Mouse (Mus musculus) midbrain, embryonic 16.5 days (tissue): ENCODE results near the gene Dusp14. TPM values are rescaled to one million over a fixed set of nuclear protein-coding genes. Genes with fewer than 3 reads are reported as not detected.

Experiments used
- ATAC-seq: fragments of 200-750 bp; cut with Nextera tagmentation; 2 replicates; pipeline ENCODE4 v1.8.0; 2017; ENCODE audit warnings: moderate TSS enrichment
- H3K27ac ChIP-seq: fragments of 300-500 bp; sonication (generic); 2 replicates; pipeline ENCODE4 v1.5.1; 2014; ENCODE audit warnings: mild to moderate bottlenecking, low read length, mixed read lengths
- H3K27me3 ChIP-seq: fragments of 300-500 bp; sonication (generic); 2 replicates; pipeline ENCODE4 v1.6.1; 2014; ENCODE audit warnings: low read depth, low read length, mixed read lengths; ENCODE audit not compliant: control insufficient read depth, insufficient read depth
- H3K36me3 ChIP-seq: fragments of 300-500 bp; sonication (generic); 2 replicates; pipeline ENCODE4 v1.6.1; 2014; ENCODE audit warnings: mild to moderate bottlenecking, low read length, moderate library complexity, mixed read lengths; ENCODE audit not compliant: control insufficient read depth, insufficient read depth
- H3K4me1 ChIP-seq: fragments of 300-500 bp; sonication (generic); 2 replicates; pipeline ENCODE4 v1.6.1; 2014; ENCODE audit warnings: mild to moderate bottlenecking, low read length, mixed read lengths; ENCODE audit not compliant: control insufficient read depth, insufficient read depth
- H3K4me2 ChIP-seq: fragments of 300-500 bp; sonication (generic); 2 replicates; pipeline ENCODE4 v1.6.1; 2014; ENCODE audit warnings: mild to moderate bottlenecking, low read length, mixed read lengths
- H3K4me3 ChIP-seq: fragments of 300-500 bp; sonication (generic); 2 replicates; pipeline ENCODE4 v1.5.1; 2014; ENCODE audit warnings: low read depth, mild to moderate bottlenecking, low read length, moderate library complexity, mixed read lengths
- H3K9ac ChIP-seq: fragments of 300-500 bp; sonication (generic); 2 replicates; pipeline ENCODE4 v1.6.1; 2014; ENCODE audit warnings: low read depth, low read length, mixed read lengths
- H3K9me3 ChIP-seq: fragments of 300-500 bp; sonication (generic); replicated peaks from 2 replicates; pipeline ENCODE4 v1.6.1; 2014; ENCODE audit warnings: mild to moderate bottlenecking, low read length, mixed read lengths; ENCODE audit not compliant: control insufficient read depth, poor library complexity, severe bottlenecking
- WGBS: fragments of 180-500 bp; shearing (Covaris S2); extraction: QIAGEN DNeasy Blood & Tissue Kit; methylation state at CpG from one replicate; pipeline ENCODE4 v1.1.7; 2014; 5-methylcytosine and 5-hydroxymethylcytosine counted together
- polyA plus RNA-seq: library from polyadenylated mRNA; unstranded; fragments of >200 nt; fragmentation: Nextera tagmentation; extraction: Ambion mirVana; gene quantifications from 2 replicates; pipeline ENCODE4 v1.2.1, GENCODE M21; 2015

The Dusp14 gene
- polyA plus RNA-seq, 1 experiment from 2014 or later: 11.8 TPM

GRCm38 (mm10) chr11:84072904-84073651, 4.0 kb upstream of the Dusp14 start:
- ATAC-seq: no peak
- Histone ChIP-seq H3K4me2 (no peak overlapping the region), H3K9me3 (no peaks in the 10 kb centered on the region), H3K27ac (no peak overlapping the region), H3K36me3 (no peaks in the 10 kb centered on the region), H3K4me3 (no peak overlapping the region), H3K4me1 (peaks cover 4% of the 10 kb centered on the region; the same call in 1 of the 2 replicates), H3K9ac (no peak overlapping the region), H3K27me3 (peaks cover 12% of the 10 kb centered on the region)
- WGBS: 58% methylated on average over 9 of the region's 9 CpGs

- H3K9me3 ChIP-seq: no peaks in the 10 kb centered on the region
- peak overlapping the region; percentile 66 for H3K9ac ChIP-seq
- ATAC-seq: peak; percentile 72; the same call in 1 of the 2 replicates
- no peaks in the 10 kb centered on the region for H3K36me3 ChIP-seq
- no peak overlapping the region for H3K27ac ChIP-seq
- H3K27me3 ChIP-seq: peaks cover 23% of the 10 kb centered on the region
- H3K4me2 ChIP-seq: peak overlapping the region; percentile 86
- 2% methylated on average over 63 of the region's 63 CpGs for WGBS
- peaks cover 12% of the 10 kb centered on the region; the same call in 1 of the 2 replicates for H3K4me1 ChIP-seq
- H3K4me3 ChIP-seq: peak overlapping the region; percentile 61
Observed at GRCm38 (mm10) chr11:84068191-84069033, 649 bp downstream of the Dusp14 start.

- no peak overlapping the region for H3K27ac ChIP-seq
- H3K4me2 ChIP-seq: peak overlapping the region; percentile 86
- peak overlapping the region; percentile 61 for H3K4me3 ChIP-seq
- H3K27me3 ChIP-seq: peaks cover 23% of the 10 kb centered on the region
- H3K36me3 ChIP-seq: no peaks in the 10 kb centered on the region
- peaks cover 12% of the 10 kb centered on the region; the same call in 1 of the 2 replicates for H3K4me1 ChIP-seq
- H3K9ac ChIP-seq: peak overlapping the region; percentile 66
- no peaks in the 10 kb centered on the region for H3K9me3 ChIP-seq
- WGBS: 2% methylated on average over 21 of the region's 21 CpGs
- peak; percentile 42; the same call in 1 of the 2 replicates for ATAC-seq
Observed at GRCm38 (mm10) chr11:84067720-84068190, 1.3 kb downstream of the Dusp14 start.

GRCm38 (mm10) chr11:84066927-84067645, 2.0 kb downstream of the Dusp14 start:
- Histone ChIP-seq H3K4me3 (peak overlapping the region; percentile 16; the same call in 1 of the 2 replicates), H3K4me1 (peaks cover 12% of the 10 kb centered on the region; the same call in 1 of the 2 replicates), H3K4me2 (peak overlapping the region; percentile 86), H3K9ac (peak overlapping the region; percentile 51), H3K27ac (no peak overlapping the region), H3K27me3 (peaks cover 23% of the 10 kb centered on the region), H3K9me3 (no peaks in the 10 kb centered on the region), H3K36me3 (no peaks in the 10 kb centered on the region)
- WGBS: 7% methylated on average over 18 of the region's 18 CpGs
- no peak for ATAC-seq

- no peak overlapping the region for H3K9ac ChIP-seq
- peaks cover 23% of the 10 kb centered on the region for H3K27me3 ChIP-seq
- no peak overlapping the region for H3K27ac ChIP-seq
- no peaks in the 10 kb centered on the region for H3K36me3 ChIP-seq
- H3K4me2 ChIP-seq: peak overlapping the region; percentile 25
- no peak overlapping the region for H3K4me3 ChIP-seq
- no peak for ATAC-seq
- WGBS: 9% methylated on average over 11 of the region's 11 CpGs
- no peaks in the 10 kb centered on the region for H3K9me3 ChIP-seq
- H3K4me1 ChIP-seq: peaks cover 12% of the 10 kb centered on the region; the same call in 1 of the 2 replicates
Observed at GRCm38 (mm10) chr11:84066071-84066481, 3.0 kb downstream of the Dusp14 start.

- H3K4me3 ChIP-seq: no peak overlapping the region
Observed at GRCm38 (mm10) chr11:84063631-84064209, 5.3 kb downstream of the Dusp14 start.

GRCm38 (mm10) chr11:84062805-84063204, 6.3 kb downstream of the Dusp14 start:
- no peak for ATAC-seq

More at GRCm38 (mm10) chr11:84063631-84064209, 5.3 kb downstream of the Dusp14 start:
- no peak for ATAC-seq
- Histone ChIP-seq H3K9me3 (no peaks in the 10 kb centered on the region), H3K36me3 (no peaks in the 10 kb centered on the region), H3K4me1 (peaks cover 11% of the 10 kb centered on the region; the same call in 1 of the 2 replicates), H3K4me2 (no peak overlapping the region), H3K27ac (no peak overlapping the region), H3K27me3 (peaks cover 10% of the 10 kb centered on the region), H3K9ac (no peak overlapping the region)
- 92% methylated on average over 3 of the region's 3 CpGs for WGBS

GRCm38 (mm10) chr11:84061881-84062280, 7.2 kb downstream of the Dusp14 start:
- 93% methylated on average over 2 of the region's 2 CpGs for WGBS
- no peak overlapping the region for H3K4me2 ChIP-seq
- H3K4me1 ChIP-seq: peaks cover 4% of the 10 kb centered on the region; the same call in 1 of the 2 replicates
- H3K36me3 ChIP-seq: no peaks in the 10 kb centered on the region
- no peak overlapping the region for H3K4me3 ChIP-seq
- no peak overlapping the region for H3K27ac ChIP-seq
- H3K27me3 ChIP-seq: peaks cover 6% of the 10 kb centered on the region
- H3K9ac ChIP-seq: no peak overlapping the region
- H3K9me3 ChIP-seq: no peaks in the 10 kb centered on the region
- no peak for ATAC-seq

More at GRCm38 (mm10) chr11:84062805-84063204, 6.3 kb downstream of the Dusp14 start:
- peaks cover 10% of the 10 kb centered on the region for H3K27me3 ChIP-seq
- WGBS: 58% methylated on average over 2 of the region's 2 CpGs
- no peaks in the 10 kb centered on the region for H3K9me3 ChIP-seq
- H3K27ac ChIP-seq: no peak overlapping the region
- no peak overlapping the region for H3K9ac ChIP-seq
- H3K36me3 ChIP-seq: no peaks in the 10 kb centered on the region
- no peak overlapping the region for H3K4me3 ChIP-seq
- no peak overlapping the region for H3K4me2 ChIP-seq
- H3K4me1 ChIP-seq: peaks cover 8% of the 10 kb centered on the region; the same call in 1 of the 2 replicates
